Mouse (Mus musculus) R1 (cell line): Measurements from ENCODE around the gene Wbp4.
"Not testable (repeated sequence)": the region's sequence is repeated elsewhere in the genome, so short reads cannot be mapped to it uniquely, and the experiment has no call there.

Source experiments
- DNase-seq: peaks from one replicate; pipeline ENCODE4 v3.0.0-alpha.2; 2018; ENCODE audit warnings: low read depth, low spot score

Wbp4 gene

DNA sequence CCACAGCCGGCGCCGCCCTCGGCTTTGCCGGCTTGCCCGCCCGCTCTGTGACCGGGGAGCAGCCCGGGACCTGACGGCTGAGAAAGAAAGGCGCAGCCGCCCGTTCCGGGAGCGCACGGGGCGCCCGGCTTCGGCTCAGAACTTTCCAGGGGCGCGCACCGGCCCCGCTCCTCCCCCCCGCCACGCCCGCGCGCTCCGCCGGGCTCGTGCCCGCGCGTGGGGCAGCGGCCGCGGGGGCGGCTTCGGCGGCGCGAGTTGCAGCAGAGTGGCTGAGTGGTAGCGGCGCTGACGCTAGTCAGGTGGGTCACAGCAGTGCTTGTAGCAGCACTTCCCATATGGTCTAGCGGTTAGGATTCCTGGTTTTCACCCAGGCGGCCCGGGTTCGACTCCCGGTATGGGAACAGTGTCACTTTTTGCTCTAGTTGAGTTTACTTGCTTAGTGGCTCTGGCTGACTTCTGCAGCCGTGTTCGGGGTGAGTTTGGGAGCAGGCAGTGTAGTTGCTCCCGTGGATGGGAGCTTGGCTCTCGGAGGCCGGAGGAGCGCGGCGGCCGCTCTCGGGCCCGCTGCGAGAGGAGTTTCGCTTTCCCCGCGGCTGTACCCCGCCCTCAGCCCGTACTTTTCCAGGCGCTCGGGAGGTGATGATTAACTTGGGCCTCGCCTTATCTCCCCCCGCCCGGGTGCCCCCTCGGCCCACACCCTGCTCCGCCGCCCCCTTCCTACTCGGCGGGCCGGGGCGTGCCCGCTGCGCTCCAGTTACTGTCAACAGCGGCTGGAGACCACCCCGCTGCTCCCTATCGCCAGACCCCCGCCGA, at the start of gene Wbp4:
Wbp4 (minus strand) TSS at position 182 of the 813 bp plus-strand sequence.
- DNase-seq = peak; percentile 95

DNA sequence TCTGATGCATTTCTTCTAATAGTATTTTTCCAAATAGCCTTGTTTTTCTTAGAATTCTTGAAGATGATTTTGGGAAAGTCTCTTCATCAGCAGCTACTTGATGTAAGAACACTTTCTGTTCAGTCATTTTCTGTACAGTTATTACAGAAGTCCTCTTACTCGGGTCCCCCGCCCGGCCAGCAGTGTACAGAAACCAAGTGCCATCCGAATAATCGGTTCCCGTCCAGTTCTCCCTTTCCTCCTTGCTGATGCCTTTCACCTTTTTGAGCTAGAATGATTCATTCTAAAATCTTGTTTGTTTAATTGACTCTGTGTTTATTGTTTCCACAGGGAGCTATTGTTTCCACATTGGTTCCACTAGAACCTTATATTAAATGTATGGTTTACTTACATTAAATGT, 49.4 kb upstream of the Wbp4 start:
- DNase-seq = no peak

DNA sequence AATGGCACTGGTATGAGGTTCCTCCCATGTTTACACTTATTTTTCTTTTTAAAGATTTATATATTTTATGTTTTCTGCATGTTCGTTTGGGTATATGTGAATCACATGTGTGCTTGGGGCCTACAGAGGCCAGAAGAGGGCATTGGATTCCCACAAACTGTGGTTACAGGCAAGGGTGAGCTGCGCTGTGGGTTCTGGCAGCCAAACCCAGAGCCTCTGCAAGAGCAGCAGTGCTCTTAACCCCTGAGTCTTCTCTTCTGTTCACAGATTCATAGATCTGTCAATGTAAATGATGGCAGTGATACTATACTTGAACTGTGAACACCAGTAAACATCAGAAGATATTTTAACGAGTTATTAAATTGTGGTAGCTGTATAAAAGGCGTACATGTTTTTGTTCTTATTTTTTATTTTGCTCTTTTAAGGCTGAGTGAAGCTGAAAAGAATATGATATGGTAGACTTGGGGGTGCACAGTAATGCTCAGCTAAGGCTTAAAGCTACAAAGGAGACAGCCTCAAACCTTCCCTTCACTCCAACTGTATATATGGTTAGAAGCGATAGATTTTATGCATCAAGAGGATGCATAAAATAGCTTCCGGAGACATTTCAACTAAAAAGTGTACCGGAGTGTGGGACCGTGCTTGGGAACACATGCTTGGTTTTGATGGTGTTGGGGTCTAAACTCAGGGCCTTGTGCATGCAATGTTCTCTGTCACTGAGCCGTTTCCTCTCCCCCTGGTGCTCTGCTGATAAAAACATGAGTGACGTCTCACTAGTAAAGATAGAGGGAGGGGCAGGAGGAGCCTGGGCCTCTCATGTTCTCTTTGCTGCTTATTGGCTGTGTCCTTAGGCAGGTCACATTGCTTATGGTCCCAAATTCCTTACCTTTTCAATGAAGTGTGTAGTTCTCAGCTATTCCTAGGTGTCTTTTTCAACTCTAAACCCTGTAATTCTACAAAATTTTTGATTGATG, 48.5 kb upstream of the Wbp4 start:
- no peak for DNase-seq

DNA sequence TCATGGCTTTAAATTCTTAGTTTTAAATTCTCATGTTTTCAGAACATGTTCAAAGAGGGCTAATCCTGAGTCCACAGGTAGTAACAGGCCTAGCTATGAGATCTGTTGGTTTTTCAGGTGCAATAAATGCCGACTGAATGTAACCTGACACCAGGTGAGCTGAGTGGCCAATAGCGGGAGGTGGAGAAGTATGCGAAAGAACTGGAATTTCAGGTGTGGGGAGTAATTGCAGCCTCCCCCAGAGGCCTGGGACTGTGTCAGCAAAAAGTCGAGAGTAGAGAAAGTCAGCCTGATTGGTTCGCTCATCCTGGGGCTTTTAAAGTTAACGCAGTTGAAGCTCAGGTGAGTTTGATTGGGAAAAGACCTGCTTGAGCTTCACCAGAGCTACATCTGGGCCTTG, 46.4 kb upstream of the Wbp4 start:
- peak; percentile 31 for DNase-seq

DNA sequence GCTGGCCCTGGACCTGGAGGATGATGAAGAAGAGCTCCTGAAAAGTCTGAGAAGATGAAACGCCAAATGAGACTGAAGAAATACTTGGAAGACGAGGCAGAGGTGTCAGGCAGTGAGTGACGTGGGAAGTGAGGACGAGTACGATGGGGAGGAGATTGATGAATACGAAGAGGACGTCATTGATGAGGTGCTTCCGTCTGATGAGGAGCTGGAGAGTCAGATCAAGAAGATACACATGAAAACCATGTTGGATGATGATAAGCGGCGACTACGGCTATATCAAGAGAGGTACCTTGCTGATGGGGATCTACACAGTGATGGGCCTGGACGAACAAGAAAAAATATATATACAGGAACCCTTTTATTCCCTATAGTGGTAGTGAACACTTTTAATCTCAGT, 44.8 kb upstream of the Wbp4 start:
- DNase-seq = not testable (repeated sequence)

DNA sequence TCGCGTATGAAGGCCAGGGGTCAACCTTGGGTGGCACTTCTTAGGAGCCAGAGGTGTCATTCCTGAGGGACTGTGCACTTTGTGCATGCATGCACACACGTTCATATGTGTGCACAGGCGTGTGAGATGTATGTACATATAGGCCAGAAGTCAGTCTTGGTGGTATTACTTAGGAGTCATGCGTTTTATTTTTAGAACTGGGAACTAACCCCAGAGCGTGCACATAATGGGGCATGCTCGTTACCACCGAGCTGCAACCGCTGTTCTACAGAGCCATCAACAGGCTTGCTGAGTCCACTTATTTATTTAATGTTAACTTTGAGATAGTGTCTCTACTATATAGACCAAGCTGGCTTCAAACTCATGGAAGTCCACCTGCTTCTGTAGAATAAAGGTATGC, 41.1 kb upstream of the Wbp4 start:
- no peak for DNase-seq

DNA sequence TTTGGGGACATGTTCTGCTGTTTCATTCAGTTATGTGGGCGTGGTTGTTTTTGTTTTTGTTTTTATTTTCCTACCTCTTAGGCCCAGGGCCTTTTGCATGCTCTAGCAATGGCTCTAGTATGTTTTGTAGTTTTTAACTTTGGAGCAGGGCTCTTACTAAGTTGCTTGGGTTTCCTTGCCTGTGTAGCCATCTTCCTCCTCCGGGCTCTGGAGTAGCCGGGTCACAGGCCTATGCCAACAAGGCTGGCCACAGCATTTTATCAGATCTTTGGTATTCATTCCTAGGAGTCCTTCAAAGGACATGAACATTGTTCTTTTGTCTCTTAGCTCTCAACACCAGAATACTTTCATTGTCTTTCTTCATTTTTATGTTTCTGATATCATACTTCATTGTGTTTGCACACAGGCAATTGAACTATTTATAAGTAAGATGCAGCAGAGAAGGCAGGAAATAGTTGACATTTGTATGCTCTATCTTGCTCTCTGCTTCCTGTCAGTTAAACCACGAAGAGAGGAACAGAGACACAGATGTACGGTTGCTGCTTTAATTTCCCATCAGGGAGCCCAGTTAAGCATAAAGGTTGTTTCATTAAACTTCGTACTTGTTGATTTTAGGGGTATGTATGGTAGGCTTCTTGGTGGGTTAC, 40.3 kb upstream of the Wbp4 start:
- no peak for DNase-seq

DNA sequence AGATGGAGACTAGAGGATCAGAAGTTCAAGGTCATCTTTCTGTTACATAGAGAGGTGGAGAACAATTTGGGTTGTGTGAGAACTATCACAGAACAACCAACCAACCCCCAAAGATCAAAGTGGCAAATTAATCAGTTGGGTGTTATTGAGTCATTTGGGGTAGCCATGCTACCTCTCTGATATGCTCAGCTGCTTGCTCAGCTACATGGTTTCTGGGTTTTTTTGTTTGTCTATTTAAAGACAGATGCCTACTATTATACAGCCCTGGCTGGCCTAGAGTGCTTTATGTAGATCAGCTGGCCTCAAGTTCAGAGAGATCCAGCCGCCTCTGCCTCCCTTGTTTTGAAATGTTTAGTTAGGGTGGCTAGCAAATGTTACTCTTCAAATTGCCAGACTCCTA, 39.7 kb upstream of the Wbp4 start:
- DNase-seq = no peak

DNA sequence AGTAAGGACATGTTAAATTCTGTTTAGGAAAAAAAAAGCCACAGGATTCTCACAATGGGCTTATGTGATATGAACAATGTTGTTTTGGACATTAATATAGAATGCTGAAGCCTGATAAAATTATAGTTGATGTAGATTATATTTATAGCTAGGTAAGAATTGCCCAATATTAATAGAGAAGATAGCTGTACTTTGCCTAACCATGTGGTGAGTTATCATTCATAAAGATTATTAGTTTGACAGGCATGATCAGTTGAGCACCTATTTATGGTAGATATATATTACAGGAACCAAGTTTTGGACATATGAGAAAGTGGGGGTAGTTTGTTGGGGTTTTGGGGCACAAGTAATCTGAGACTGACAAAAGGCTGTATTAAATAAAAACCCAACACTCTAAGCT, 39.3 kb upstream of the Wbp4 start:
- DNase-seq = no peak

DNA sequence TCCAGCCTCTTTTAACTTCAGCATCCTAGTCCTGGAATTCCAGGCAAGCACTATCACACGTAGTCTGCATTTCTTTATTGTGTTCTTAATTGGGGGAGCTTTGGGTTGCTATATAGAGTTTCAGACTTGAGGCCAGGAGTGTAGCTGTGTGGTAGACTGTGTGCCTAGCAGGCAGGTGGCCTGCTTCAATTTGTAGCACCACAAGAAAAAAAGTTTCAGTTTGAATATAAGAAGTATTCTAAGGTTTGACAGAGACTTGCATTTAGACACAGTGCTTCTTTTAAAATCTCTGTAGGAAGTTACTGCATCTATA, 38.3 kb upstream of the Wbp4 start:
- DNase-seq = no peak

DNA sequence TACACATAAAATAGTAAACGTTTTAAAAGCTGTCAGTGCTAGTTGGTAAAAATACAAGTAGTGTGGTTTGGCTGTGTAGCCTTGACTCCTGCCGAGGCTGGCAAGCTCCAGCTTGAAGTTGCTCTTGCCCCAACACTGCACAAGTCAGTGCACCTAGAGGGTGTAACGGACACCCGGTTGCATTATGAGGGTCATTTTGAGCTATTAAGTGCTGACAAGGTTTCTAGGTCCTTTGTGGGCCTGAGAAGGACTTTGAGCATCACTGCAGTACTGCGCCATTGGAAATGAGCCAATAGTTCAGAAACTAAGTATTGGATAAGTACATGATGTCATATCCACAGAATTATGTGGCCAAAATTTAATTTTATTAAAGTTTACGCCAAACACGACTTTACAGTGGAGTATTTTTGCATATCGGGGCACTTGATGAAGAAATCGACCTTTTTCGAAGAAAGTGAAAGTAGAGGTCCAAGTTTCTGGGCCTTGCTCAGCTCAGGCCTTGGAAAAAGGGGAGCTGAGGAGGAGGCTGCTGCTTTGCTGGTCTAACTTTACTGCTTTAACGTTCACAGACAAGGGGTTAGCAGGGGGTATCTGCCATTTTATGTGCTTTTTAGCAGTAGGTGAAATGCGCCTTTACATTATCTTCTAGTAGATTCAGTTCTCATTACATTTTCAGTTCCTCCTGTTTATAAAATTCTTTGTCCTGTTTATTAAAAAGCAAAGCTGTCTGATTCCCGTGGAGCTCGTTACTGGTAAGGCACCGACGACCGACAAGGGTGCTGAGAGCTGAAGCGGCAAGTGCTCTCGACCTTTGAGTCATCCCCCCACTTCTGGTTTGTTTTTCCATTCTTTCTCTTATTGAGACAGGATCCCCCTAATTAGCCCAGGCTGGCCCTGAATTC, 37.7 kb upstream of the Wbp4 start:
- DNase-seq = no peak

DNA sequence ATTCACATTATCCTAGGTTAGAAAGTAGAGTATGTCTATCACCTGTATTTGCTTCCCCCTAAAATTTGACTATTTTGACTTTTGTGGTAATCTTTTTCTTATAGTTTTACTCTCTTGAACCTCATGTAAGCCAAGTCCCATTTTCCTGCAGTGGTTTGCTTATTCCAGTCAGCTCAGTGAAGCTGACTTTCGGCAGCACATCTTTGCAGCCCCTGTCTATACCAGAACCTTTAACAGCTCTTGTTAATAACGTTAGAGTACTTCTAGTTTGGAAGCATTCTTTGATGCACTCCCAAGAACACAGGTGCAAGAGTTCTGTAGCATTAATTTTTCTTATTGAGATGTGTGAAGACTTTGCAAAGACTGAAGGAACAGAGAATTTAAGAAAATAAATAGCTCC, 36.8 kb upstream of the Wbp4 start:
- no peak for DNase-seq

DNA sequence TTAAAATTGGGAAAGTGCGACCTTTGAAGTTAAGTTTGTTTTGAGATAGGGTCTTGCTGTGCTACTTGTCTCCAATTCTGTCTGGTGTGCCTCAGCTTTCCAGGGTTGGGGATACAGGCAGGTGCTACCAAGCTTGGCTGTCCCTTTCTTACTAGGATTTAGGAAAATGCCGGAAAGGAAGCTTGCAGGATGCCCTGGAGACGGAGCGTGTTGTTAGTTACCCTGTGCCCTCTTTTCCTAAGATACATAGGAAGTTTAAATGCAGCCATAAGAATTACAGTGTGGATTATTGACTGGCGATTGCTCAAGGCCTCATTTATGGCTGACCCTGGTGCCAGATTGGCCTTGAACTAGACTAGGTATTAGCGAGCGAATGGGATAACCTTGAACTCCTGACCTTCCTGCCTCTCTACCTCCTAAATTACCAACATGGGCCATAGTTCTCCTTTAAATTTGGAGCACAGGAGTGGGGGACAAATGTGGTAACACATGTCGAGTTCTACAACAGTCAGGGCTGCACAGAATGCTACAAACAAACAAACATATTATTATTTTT, 35.9 kb upstream of the Wbp4 start:
- DNase-seq = no peak

DNA sequence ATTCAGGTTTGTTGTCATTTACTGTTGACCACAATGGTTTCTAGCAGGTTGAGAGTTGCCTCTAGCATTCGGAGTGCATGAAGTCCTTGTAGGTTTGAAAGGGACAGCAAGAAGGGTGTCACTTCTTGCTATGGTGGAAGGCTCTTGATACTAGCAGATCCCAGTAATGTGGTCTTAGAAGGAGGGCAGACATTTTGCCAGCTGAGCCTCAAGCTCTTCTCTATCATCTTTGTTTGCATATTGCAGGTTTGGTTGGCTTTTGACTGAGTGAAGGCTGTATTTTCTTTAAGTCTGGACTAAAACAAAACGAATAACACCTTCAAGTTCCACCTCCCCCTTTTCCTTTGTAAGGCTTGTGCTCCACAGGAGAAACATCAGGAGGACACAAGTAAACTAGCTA, 35.4 kb upstream of the Wbp4 start:
- DNase-seq = no peak

DNA sequence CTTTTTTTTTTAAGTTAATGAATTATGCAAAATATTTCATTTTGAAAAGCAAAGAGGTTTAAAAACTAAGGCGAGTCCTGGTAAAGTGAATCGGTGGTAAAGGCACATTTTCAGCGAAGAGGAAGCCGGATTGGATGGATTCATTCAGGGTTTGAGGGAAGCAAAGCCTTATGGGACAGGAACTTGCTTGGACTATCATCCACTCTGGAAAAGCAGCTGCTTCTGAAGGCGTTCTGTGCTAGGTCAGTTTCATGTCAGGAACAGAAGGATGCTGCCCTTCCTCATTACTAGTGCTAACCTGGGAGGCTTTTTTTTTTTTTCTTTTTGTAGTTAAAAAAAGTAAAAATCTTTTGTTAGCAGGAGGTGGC, 34.9 kb upstream of the Wbp4 start:
- DNase-seq = no peak

DNA sequence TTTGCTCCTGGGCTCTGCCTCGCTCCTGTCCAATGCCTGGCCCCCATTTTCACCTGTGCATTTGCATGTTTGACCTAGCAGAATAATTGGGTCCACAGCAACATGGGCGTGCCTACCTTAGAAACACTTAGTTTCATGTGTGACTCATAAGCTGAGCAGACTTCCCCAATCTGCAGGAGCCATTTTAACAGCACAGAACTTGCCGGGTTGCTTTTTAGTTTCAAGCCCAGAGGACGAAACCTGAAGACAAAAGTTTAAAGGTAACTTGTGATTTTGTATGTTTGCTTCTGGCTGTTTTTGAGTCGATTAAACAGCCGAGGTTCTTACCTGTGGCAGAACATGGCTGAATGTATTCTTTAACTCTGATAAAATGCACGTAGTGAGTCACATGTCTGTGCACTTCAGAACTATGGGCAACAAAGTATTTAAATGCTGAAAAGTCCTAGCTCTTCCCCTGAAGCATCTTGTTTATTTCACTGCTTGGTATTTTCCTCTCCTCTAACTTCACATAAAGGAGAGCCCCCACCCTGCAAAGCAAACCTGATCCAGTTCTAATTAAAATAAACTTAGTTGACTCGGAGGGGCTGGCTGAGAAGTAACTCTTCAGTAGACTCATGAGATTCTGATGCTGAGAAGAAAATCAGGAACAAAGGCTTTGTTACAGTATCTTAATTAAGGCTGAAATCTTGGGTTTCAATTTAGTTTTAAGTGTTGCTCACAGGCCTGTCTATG, 34.4 kb upstream of the Wbp4 start:
- DNase-seq = peak; percentile 39

DNA sequence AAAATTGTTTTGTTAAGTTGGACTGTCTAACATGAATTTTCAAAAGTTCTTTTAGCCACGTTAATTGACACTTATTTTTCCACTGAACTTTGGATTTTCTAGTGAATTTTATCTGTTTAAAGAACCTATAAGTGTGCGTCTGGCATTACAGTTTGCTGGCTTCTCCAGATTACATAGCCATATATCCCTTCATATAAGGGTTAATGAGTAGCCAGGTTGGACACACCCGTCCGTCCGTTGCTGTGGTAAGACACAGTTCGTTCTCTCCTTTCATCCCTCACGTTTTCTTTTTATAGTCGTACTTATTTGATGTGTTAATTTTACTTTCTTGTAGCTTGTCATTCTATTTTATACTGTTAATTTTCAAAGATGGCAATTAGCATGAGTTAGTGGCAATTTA, 33.8 kb upstream of the Wbp4 start:
- DNase-seq = no peak

DNA sequence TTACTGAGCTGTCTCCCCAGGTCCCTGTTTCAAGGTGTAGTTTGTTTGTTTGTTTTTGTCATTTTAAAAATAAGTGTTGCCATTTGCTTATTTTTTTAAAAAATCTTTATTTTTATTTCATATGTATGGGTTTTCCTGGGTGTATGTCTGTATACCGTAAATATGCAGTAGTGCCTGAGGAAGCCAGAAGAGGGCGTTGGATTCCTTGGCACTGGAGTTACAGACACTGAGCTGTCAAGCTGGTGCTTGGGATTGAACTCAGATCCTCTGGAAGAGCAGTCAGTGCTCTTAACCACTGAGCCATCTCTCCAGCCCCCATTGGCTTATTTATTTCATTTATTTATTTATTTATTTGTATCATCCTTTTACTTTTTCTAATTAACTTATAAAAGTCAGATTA, 32.6 kb upstream of the Wbp4 start:
- peak; percentile 54 for DNase-seq

DNA sequence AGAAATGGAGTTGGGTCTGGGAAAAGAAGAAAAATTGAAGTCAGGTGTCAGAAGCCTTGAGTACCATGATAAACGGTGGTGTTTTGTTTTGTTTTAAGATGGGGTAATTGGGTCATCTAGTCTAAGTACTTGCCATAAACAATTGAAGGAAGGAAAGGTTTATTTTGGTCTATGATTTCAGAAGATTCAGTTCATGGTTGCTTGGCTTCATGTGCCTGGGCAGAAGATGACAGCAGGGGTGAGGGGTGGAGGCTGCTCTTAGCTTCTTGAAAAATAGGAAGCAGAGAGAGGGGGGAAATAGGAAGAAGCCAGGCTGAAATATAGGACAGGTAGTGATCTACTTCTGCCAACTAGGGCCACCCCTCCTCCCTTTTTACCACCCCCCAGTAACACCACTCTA, 30.2 kb upstream of the Wbp4 start:
- DNase-seq = no peak

DNA sequence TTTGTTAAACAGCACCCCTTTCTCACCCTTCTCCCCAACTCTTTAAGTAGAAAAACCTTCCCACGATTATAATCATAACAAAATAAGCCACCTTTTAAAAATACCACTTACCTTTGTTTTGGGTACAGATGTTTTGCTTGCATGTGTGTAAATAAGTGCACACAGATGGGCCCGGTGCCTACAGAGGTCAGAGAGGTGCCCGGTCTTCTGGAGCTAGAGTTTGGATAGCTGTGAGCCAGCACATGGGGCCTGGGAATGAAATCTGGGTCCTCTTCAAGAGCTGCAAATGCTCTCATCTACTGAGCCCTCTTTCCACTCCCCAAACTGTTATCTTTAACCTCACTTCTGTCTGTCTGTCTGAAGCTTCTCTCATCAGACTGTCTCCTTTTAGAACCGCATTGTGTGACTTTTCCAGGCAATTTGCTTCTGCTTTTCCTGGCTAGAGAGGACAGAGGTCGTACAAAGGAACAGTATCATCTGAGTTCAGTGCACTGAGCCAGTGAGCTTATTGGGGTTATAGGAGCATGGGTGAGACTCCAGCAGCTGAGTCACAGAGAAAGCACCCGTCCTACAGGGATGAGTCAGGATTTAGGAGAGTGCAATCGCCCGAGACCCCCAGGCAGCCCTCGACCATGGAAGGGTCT, 27.5 kb upstream of the Wbp4 start:
- DNase-seq = no peak
